Mouse (Mus musculus) urinary bladder, postnatal 4 days (tissue): ENCODE measurements around the gene Gm49361.
"Not testable (repeated sequence)": the region's sequence is repeated elsewhere in the genome, so short reads cannot be mapped to it uniquely, and the experiment has no call there.

Experiments
- DNase-seq, 2 experiments: peaks; one replicate each; pipeline ENCODE4 v3.0.0; 2021 to 2022; ENCODE audit warnings: low spot score in 2 of 2

The Gm49361 gene

DNA sequence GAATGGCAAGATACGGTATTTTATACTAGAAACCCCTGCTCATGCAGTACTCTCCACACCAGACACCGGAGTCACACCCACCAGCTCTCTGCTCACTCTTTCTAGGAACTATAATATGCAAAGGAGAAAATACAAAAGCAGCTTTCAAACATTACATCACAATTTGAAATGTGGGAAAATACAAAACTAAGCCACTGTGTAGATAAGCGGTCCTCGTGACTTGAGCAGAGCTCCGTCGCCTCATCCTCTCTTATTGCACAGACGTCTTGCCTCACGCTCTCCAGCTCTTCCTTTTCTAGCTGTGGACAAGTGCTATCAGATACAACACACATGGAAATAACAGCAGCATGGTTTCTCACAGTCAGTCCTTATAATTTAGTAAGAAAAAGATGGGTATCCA, 55.2 kb downstream of the Gm49361 start:
- DNase-seq: no peak

DNA sequence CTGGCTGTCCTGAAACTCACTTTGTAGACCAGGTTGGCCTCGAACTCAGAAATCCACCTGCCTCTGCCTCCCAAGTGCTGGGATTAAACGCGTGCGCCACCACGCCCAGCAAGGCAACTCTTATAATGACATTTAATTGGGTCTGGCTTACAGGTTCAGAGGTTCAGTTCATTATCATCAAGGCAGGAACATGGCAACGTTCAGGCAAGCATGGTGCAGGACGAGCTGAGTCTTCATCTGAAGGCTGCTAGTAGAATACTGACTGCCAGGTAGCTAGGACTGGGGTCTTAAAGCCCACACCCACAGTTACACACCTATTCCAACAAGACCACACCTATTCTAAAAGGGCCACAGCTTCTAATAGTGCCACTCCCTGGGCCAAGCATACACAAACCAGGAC, 57.8 kb downstream of the Gm49361 start:
- DNase-seq: not testable (repeated sequence)

DNA sequence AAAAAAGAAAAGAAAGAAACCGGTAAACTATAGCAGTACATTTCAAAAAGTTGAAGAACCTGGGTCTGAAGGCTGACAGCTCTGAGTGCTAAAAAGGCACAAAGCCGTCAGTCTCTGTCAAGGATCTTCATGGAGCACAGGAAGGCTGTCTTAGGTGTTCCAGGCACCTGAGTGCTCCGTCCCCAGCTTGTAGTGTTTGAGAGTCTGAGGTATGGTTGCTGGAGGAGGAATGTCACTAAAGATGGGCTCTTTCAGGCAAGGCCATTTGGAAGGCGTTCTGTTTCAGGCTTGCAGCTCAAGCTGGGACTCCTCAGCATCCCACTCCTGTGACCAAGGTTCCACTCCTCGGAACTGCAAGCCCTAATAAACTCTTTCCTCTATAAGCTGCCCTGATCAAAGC, 58.5 kb downstream of the Gm49361 start:
- no peak for DNase-seq

DNA sequence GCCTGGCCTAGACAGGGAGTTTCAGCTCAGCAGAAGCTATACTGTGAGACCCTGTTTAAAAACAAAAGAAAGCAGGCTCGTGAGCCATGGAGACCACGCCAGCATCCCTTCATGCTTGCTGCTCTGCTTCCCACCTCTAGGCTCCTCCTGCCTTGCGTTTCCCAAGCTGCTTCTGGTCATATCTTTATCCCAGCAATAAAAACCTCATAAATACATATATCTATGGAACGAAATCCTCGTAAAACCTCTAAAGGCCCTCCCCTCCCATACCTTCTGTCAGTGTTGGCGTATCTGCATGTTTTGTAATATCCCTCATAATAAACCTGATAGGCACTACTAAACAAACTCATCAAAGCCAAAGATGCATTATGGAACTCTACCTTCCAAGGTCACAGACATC, 59.3 kb downstream of the Gm49361 start:
- no peak for DNase-seq

DNA sequence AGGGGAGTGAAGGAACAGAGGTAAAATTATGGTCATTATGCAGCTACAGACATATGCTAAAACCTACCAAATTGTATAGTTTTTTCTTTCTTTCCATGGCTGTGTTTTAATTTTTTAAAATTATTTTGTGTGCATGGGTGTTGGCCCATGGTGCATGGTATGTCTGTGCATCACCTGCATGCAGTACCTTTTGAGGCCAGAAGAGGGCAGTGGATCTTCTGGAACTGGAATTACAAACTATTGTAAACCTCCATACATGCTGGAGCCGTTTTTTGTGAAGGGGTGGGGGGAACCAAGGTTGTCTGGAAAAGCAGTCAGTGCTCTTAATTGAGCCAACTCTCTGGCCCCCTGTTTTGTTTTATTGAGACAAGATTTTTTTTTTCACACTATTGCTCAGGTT, 61.3 kb downstream of the Gm49361 start:
- peak in 1 of 2 experiments; percentile 83 for DNase-seq

DNA sequence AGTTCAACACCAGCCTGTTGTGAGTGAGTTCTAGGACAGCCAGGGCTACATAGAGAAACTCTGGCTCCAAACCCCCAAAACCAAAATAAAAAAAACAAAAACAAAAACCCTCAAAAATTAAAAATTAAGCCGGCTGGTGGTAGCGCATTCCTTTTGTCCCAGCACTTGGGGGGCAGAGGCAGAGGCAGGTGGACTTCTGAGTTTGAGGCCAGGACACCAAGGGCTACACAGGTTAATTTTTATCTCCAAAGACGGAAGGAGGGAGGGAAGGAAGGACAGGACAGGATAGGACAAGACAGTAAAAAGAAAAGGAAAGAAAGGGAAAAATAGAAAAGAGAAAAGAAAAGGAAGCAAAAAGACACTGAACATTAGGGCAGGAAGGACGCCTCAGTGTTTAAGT, 63.2 kb downstream of the Gm49361 start:
- DNase-seq: no peak

DNA sequence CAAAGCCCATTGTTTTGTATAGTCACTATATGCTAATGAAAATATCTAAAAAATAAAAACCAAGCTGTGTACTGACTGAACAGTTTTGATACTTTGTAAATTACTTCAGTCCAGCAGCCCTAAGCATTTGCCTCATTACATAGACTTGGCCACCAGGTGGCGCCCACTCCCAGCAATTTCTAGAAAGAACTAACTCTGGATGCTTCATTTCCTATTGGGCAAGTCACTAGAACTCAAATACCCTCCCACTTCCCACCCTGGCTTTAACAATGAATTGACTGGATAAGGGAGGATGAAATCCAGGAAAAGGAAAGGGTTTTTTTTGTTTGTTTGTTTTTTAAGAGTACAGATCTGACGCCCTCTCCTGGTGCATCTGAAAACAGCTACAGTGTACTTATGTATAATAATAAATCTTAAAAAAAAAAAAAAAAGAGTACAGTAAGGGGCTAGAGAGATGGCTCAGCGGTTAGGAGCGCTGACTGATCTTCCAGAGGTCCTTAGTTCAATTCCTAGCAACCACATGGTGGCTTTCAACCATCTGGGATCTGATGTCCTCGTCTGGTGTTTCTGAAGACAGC, 65.9 kb downstream of the Gm49361 start:
- DNase-seq: peak; percentile 69 to 82

DNA sequence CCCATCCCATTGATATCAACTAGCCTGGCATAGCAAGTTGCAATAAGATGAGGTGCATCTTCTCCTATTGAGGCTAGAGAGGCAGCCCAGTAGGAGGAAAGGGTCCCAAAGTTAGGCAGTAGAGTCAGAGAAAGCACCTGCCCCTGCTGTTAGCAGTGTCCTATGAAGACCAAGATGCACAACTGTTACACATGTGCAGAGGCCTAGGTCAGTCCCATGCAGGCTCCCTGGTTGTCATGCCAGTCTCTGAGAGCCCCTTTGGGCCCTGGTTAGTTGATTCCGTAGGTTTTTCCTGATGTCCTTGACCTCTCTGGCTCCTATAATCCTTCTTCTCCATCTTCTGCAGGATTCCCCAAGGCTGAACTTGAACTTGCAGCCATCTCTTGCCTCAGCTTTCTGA, 66.4 kb downstream of the Gm49361 start:
- DNase-seq: no peak

DNA sequence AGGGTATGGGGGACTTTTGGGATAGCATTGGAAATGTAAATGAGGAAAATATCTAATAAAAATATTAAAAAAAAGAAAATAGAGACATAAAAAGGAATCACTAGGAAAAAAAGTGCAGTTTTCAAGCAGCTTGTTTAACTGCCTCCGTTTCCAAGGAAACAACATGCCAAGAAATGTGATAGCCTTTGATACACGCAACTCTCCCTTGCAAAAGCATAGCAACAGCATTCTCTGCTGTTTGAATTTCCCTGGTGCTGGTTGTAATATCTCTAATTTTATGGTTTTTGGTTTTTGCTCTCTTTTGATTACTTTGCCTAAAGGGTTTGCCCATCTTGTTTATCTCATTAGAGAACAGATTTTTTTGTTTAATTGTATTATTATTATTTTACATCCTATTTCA, 70.4 kb downstream of the Gm49361 start:
- DNase-seq: no peak

DNA sequence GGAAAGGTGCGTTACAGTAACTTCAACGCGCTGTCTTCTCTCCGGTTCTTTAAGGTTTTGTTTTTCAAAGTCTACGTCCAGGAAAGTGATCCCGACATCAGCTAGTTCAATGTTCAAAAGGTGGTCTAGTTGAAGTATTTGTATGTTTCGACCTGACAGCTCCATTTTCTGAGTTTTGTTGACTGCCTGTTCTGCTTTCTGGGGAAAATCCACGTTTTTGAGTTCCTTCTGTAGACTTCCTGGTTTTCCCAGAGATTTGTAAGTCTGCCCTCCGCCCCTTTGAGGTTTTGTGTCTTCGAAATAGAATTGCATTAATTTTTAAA, 80.3 kb downstream of the Gm49361 start:
- DNase-seq: no peak

DNA sequence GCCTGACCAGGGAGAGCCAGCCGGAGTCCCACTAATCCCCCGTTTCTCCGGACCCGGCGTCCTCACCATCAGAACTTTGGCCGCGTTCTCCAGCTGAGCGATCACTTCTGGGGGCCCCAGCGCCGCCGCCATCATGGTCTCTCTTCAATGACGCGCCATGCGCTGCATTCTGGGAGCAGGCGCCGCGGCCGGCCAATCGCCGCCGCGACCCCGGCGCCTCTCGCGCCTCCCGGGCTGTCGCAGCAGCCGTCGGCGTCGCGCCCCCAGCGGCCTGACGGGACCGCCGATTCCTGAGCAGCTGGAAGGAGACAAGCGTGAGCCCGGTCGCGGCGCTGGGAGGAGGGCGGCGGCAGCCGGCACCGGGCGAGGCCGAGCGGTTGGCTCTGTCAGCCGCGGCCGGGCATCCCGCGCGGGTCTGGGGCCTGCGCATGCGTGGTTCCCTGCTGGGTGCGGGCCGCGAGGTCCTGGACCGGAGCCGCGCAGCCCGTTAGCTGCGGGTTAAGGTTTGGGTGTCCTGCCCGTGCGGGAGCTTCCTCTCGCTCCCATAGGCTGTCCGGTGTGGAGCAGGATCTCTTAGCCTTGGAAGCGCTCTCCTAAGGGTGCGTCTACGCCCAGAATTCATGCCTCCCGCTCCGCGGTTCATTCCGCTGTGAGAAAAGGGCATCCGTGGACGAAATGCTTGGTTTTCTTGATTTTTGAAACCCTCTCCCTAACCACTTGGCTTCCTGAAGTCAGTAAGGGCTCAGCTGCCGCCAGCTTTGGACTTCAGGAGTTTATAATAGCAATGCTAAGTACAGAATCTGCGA, 80.9 kb downstream of the Gm49361 start, which contains the start of gene Xpo4:
Gene Xpo4, minus strand, starts transcription at position 609 of the 806 bp plus-strand sequence.
- peak; percentile 77 to 80 for DNase-seq

DNA sequence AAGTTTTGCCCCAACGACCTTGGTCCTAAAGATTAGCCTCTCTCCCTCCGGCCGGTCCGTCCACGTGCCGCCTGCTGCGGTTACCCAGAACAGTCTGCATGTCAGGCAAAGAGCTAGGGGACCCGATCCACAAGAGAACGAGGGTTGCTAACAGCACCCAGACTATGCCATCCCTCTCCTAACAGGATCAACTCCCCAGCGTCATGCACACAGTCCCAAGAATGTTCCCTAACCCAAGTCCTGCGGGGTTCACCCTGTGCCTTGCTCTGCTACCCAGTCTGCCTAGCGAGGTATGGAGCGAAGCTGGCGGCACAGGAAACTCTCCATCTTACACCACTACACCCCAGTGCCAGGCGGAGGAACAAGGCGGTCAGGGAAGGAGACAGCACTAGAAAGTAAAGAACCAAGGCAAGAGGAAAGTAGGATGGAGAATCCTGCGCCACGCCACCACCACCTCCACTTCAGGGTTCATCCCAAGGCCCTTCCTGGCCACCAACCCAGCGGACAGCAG, 81.5 kb downstream of the Gm49361 start:
- no peak for DNase-seq

DNA sequence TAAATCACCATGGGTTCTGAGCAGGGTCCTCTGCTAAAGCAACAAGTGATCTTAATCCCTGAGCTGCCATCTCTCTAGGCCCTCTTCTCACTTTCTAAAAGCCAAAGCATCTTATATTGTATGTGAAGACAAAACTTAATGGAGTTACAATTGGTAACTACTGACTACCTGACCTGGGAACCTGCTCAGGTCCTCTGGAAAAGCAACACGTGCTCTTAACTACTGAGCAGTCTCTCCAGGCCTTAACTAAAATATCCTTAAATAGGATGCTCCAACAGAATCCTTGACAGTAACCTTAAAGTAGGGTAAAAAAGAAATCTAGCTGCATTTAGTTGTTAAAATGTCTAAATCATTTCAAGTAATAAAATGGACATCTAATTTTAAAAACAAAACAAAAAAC, 82.3 kb downstream of the Gm49361 start:
- no peak for DNase-seq

DNA sequence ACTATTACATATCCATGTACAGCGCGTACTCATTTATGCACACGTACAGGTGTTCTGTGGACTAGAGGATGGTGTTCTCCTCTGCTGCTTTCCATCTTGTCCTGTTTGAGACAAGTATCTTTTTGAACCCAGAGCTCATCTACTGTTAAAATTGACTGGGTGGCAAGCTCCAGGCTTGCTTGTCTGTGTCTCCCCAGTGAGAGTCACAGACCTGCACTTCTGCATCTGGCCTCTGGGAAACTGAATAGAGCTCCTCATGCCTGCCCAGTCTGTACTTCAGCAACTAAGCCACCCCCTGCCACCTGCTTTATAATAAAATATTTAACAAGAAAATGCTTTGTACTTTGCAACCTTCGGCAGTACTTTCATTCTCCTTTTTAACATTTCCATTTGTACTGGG, 87.6 kb downstream of the Gm49361 start:
- DNase-seq: no peak

DNA sequence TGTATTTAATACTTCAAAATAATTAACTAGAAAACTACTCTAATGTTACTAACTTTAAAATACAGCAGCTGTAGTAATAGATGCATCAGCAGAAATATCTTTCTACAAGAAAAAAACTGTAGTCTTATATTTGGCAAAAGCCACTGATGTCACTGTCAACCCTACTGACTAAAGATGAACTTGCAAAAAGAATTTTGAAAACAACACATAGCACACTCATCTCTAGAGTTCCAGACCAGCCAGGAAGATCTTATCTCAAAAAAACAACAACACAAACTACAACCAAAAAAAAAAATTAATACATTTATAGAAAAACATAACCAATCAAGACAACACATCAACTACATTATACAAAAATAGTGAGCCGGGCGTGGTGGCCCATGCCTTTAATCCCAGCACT, 88.4 kb downstream of the Gm49361 start:
- DNase-seq: no peak

DNA sequence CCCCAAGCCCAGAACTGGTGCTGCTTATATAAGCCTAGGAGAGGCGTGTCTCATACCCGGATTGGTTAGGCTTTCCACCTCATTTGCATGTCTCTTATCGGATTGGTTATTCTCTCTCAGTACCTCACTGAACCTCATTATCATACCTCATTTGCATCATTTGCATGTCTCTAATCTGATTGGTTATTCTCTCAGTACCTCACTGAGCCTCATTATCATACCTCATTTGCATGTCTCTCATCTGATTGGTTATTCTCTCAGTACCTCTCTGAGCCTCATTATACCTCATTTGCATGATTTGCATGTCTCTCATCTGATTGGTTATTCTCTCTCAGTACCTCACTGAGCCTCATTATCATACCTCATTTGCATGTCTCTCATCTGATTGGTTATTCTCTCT, 89.4 kb downstream of the Gm49361 start:
- not testable (repeated sequence) for DNase-seq

DNA sequence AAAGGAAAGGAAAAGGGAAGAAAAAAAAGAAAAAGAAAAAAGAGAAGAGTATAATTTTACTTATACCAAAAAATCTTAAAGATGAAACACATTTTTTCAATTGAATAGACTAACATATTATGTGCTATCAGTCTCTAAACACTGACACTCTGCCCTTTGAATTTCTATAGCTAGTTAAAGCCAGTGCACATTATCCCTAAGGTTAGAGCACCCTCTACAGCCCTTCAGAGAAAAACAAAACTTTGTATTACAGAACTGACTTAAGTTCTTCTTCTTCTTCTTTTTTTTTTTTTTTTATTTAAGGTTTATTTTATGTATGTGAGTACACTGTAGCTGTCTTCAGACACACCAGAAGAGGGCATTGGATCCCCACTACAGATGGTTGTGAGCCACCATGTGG, 96.4 kb downstream of the Gm49361 start:
- no peak for DNase-seq

DNA sequence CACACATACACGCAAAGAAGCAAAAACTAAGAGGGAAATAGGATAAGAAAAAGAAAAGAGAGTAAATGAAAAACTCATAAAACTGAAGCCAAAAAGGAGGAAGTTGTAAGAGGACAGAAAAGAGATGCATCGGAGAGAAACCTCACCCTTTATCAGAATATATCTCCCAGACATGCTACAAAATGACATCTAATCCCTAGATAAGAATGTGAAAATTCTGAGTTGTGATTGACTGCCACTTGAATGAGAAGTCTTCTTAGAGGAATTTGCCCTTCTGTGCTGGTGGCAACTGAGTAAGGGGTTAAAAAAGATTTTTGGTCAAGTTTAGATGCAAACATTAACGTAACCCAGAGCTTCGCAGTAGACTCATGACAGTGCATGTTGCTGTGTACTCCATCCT, 99.7 kb downstream of the Gm49361 start:
- no peak for DNase-seq

DNA sequence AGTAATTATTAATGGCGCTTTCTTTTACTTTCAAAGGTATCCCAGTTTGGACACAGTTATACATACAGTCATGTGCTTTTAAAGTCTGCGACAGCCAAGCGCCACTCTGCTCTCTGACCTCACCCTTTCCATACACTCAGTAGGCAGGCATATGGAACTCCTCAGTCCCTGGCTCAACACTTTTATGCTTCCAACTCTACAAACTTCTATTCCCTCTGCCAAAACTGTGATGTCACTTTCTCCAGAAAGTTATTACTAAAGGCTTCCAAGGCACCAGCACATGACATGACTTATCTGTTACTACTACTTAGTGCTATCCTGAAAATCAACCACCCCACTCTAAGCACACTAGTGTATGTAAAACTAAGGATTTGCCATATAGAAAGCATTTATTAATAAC, 106.8 kb downstream of the Gm49361 start:
- no peak for DNase-seq

DNA sequence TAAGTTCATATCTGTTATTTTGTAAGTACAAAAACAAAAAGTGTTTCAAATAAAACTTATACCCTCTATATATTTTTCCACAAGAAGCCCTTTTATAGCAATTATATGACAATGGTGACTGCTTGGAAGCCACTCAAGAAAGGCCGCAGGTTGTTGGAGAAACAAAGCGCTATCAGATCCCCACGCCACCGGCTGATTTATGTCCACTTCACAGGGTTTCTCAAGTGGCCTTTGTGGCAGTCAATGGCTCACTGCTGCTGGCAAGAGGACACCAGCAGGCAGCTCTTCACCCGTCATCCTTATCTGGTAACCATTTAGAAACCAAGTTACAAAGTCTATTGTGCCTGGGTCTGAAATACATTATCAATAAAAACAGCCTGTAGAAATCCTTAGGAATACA, 111.8 kb downstream of the Gm49361 start:
- no peak for DNase-seq

DNA sequence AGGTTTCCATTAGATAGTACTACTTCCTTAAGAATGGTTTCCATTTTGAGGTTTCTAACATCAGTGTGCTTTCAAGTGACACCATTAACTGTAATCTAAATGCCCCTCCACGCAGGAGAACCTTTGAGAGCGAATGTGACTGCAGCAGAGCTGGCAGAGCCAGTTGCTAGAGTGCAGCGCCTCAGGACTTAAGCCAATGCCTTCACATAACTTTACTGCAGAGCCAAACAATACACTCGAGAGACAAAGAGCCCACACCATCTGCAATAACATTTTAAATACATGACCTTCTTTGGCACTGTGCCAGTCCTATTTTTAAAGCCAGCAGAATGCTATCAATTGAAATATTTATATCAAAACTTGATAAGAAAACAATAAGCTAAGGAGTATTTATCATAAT, 116.3 kb downstream of the Gm49361 start:
- DNase-seq: no peak

DNA sequence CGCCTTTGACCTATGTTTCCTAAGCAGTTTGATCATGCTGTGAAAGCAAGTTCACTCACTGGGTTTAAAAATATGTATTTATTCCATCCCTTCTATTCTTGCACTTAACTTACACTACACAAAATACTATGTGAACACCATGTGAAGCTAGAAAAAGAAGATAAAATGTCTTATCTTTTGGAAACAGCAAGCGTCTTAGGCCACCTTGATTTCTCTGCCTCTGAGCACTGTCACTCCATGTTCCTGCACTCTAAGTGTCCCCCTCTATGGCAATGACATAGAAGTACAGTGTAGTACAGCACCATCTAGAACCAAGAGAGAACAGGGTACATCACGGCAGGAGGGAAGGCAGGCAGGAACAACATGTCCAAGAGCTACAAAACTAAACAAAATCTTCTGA, 123.0 kb downstream of the Gm49361 start:
- DNase-seq: no peak

DNA sequence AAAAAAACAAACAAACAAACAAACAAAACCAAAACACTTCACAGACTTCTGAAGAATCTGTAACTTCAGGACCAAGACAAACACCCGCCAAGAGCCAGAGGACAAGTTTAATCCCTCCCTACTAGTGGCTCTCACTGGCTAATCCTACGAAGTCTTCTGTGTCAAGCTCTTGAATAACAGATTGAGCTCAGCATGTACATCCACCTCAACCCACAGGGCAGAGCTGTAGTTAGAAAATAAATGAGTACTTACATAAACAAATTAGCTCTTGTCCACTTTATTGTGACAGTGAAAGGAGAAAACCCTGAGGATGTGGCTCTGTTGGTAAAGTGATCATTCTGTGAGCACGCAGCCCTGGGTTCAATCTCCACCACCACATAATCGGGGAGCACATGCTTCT, 124.2 kb downstream of the Gm49361 start:
- no peak for DNase-seq
